Mouse (Mus musculus) MEL (cell line): ENCODE data around the gene Sgsm2. TPM values are rescaled to one million over a fixed set of nuclear protein-coding genes. Genes with fewer than 3 reads are reported as not detected.

Source experiments
- DNase-seq: peaks from one replicate; pipeline ENCODE4 v3.0.0; 2011; ENCODE audit warnings: low read depth, low spot score
- H3K27ac ChIP-seq: 2 replicates; pipeline ENCODE4 v1.5.1; 2012; ENCODE audit warnings: low read depth, mild to moderate bottlenecking, control low read depth, low read length, moderate library complexity; ENCODE audit not compliant: control insufficient read depth
- H3K27me3 ChIP-seq, 2 experiments: fragments of 150-350 bp in 1 of 2; sonication (generic) in 1 of 2; 2 replicates each; pipeline ENCODE4 v1.6.1; 2012; ENCODE audit warnings: low read length in 2 of 2, mild to moderate bottlenecking in 2 of 2, improper control_type of control experiment in 1 of 2, moderate library complexity in 1 of 2; ENCODE audit not compliant: insufficient read depth in 2 of 2, control insufficient read depth in 1 of 2
- H3K36me3 ChIP-seq, 2 experiments: 2 replicates each; pipeline ENCODE4 v1.6.1; 2012 to 2014; ENCODE audit warnings: low read length in 2 of 2, improper control_type of control experiment in 1 of 2, inconsistent platforms in 1 of 2, mild to moderate bottlenecking in 1 of 2; ENCODE audit not compliant: insufficient read depth in 2 of 2, control insufficient read depth in 1 of 2
- H3K4me1 ChIP-seq, 2 experiments: fragments of 150-350 bp in 1 of 2; sonication (generic) in 1 of 2; 2 replicates each; pipeline ENCODE4 v1.6.1; 2012; ENCODE audit warnings: low read length in 2 of 2, improper control_type of control experiment in 1 of 2, mild to moderate bottlenecking in 1 of 2; ENCODE audit not compliant: insufficient read depth in 2 of 2, control insufficient read depth in 1 of 2
- H3K4me3 ChIP-seq, 2 experiments: fragments of 150-350 bp in 1 of 2; sonication (generic) in 1 of 2; 2 replicates each; pipeline ENCODE4 v1.5.1; 2012; ENCODE audit warnings: low read depth in 2 of 2, low read length in 2 of 2, mild to moderate bottlenecking in 2 of 2, moderate library complexity in 2 of 2, control low read depth in 1 of 2, improper control_type of control experiment in 1 of 2; ENCODE audit not compliant: control insufficient read depth in 1 of 2, insufficient read depth in 1 of 2
- H3K79me2 ChIP-seq: 2 replicates; pipeline ENCODE4 v1.6.1; 2012; ENCODE audit warnings: mild to moderate bottlenecking, low read length, moderate library complexity; ENCODE audit not compliant: control insufficient read depth, poor library complexity, insufficient read depth
- H3K9ac ChIP-seq: 2 replicates; pipeline ENCODE4 v1.6.1; 2012; ENCODE audit warnings: low read depth, mild to moderate bottlenecking, control low read depth, low read length, moderate library complexity; ENCODE audit not compliant: control insufficient read depth, poor library complexity, severe bottlenecking
- H3K9me3 ChIP-seq: fragments of 150-350 bp; sonication (generic); replicated peaks from 2 replicates; pipeline ENCODE4 v1.6.1; 2012; ENCODE audit warnings: mild to moderate bottlenecking, low read length, improper control_type of control experiment, moderate library complexity; ENCODE audit not compliant: insufficient read depth
- CHD2 ChIP-seq: IDR thresholded peaks from 2 replicates; pipeline ENCODE4 v1.6.1; 2011; ENCODE audit warnings: low read length, improper control_type of control experiment
- EP300 ChIP-seq, 2 experiments: IDR thresholded peaks; 2 replicates each; pipeline ENCODE4 v1.6.1; 2011; ENCODE audit warnings: improper control_type of control experiment in 2 of 2, low read length in 2 of 2, low read depth in 1 of 2, mild to moderate bottlenecking in 1 of 2
- GATA1 ChIP-seq: IDR thresholded peaks from 2 replicates; pipeline ENCODE4 v1.6.1; 2011; ENCODE audit warnings: low read depth, low read length, improper control_type of control experiment
- MAZ ChIP-seq: IDR thresholded peaks from 2 replicates; pipeline ENCODE4 v1.6.1; 2012; ENCODE audit warnings: low read depth, mild to moderate bottlenecking, inconsistent platforms, low read length, improper control_type of control experiment
- MXI1 ChIP-seq: IDR thresholded peaks from 2 replicates; pipeline ENCODE4 v1.6.1; 2011; ENCODE audit warnings: mild to moderate bottlenecking, low read depth, low read length, improper control_type of control experiment
- NRF1 ChIP-seq: IDR thresholded peaks from 2 replicates; pipeline ENCODE4 v1.6.1; 2014; ENCODE audit warnings: low read depth, mild to moderate bottlenecking, inconsistent platforms, low read length, improper control_type of control experiment, moderate library complexity; ENCODE audit not compliant: poor library complexity, insufficient read depth, severe bottlenecking
- POLR2AphosphoS2 ChIP-seq: IDR thresholded peaks from 2 replicates; pipeline ENCODE4 v1.6.1; 2011; ENCODE audit warnings: low read length, improper control_type of control experiment
- SIN3A ChIP-seq: IDR thresholded peaks from 2 replicates; pipeline ENCODE4 v1.6.1; 2012; ENCODE audit warnings: low read length, improper control_type of control experiment, inconsistent platforms
- SMC3 ChIP-seq: IDR thresholded peaks from 2 replicates; pipeline ENCODE4 v1.6.1; 2011; ENCODE audit warnings: low read depth, low read length, improper control_type of control experiment
- TBP ChIP-seq: IDR thresholded peaks from 2 replicates; pipeline ENCODE4 v1.8.0; 2011; ENCODE audit warnings: low read depth, low read length, improper control_type of control experiment
- TCF12 ChIP-seq: IDR thresholded peaks from 2 replicates; pipeline ENCODE4 v1.6.1; 2014; ENCODE audit warnings: low read depth, mild to moderate bottlenecking, inconsistent platforms, low read length, improper control_type of control experiment, moderate library complexity
- ZC3H11A ChIP-seq: IDR thresholded peaks from 2 replicates; pipeline ENCODE4 v1.6.1; 2012; ENCODE audit warnings: low read depth, mild to moderate bottlenecking, inconsistent platforms, low read length, improper control_type of control experiment
- polyA plus RNA-seq, 2 experiments: library from polyadenylated mRNA; stranded (reverse) in 1 of 2; unstranded in 1 of 2; fragments of >175 nt in 1 of 2; fragments of >200 nt in 1 of 2; gene quantifications; 2 replicates each; pipeline versions ENCODE4 v1.2.1 to v1.2.4; 2012; ENCODE audit warnings: low replicate concordance in 2 of 2, low read depth in 1 of 2; ENCODE audit not compliant: insufficient read length in 2 of 2, insufficient read depth in 1 of 2, missing spikeins in 1 of 2
- total RNA-seq: library from RNA; depleted of rRNA; stranded (reverse); fragments of 300-350 nt; gene quantifications from 2 replicates; pipeline ENCODE4 v1.2.3, GENCODE M21; 2012; rRNA removed

The Sgsm2 gene
- total and polyA plus RNA-seq, 3 experiments, result 7.2 to 15.1 TPM; not detected in 1

GRCm38 (mm10) chr11:74800658-74801057 lies 96.2 kb downstream of the Sgsm2 start:
- Histone ChIP-seq H3K36me3 (peaks cover 25 to 55% of the 10 kb centered on the region in 2 experiments), H3K4me1 (peaks cover 9 to 14% of the 10 kb centered on the region in 2 experiments), H3K79me2 (peaks cover 3% of the 10 kb centered on the region), H3K27me3 (no peaks in the 10 kb centered on the region), H3K9ac (peak overlapping the region; percentile 2; the same call in 1 of the 2 replicates), H3K27ac (peak overlapping the region; percentile 34), H3K4me3 (no peak overlapping the region), H3K9me3 (no peaks in the 10 kb centered on the region)
- TF ChIP-seq MXI1, result peak; percentile 72
- TF ChIP-seq ZC3H11A, result no peak
- no peak for TF ChIP-seq MAZ
- peak; percentile 80 for TF ChIP-seq GATA1
- peak; percentile 63 for TF ChIP-seq SIN3A
- no peak for TF ChIP-seq NRF1
- peak; percentile 42; the same call in 1 of the 2 replicates for TF ChIP-seq POLR2AphosphoS2
- no peak for TF ChIP-seq SMC3
- TF ChIP-seq TCF12, result no peak
- no peak for TF ChIP-seq TBP
- peak; percentile 59 to 76 for TF ChIP-seq EP300 (IDR thresholded peaks at IDR 0.05; ENCODE audit: low read depth in 1 of 2, low read length in 2 of 2)
- TF ChIP-seq CHD2, result no peak
- peak; percentile 74 for DNase-seq

Other genes with a start within 250 kb of the Sgsm2 start
- 107 and 115 TPM in 2 replicates for gene Cluh, start 247.6 kb downstream of the Sgsm2 start, total RNA-seq
- gene Cluh, start 247.6 kb downstream of the Sgsm2 start, polyA plus RNA-seq, result 100 to 1,000 TPM in 1 of 2 experiments, 10 to 100 TPM in 1; 53.8 to 135 TPM
- 65.8 and 67.4 TPM in 2 replicates for gene Pafah1b1, start 172.4 kb downstream of the Sgsm2 start, total RNA-seq
- 10 to 100 TPM in 1 of 2 experiments, not detected in 1; 54.5 TPM for gene Pafah1b1, start 172.4 kb downstream of the Sgsm2 start, polyA plus RNA-seq
- gene Mettl16, start 126.2 kb downstream of the Sgsm2 start, total RNA-seq, result 110 and 116 TPM in 2 replicates
- 10 to 100 TPM in 1 of 2 experiments, not detected in 1; 76.3 TPM for gene Mettl16, start 126.2 kb downstream of the Sgsm2 start, polyA plus RNA-seq
- 5.8 and 7.7 TPM in 2 replicates for gene Mnt, start 66.1 kb downstream of the Sgsm2 start, total RNA-seq
- 10 to 100 TPM in 1 of 2 experiments, not detected in 1; 37.3 TPM for gene Mnt, start 66.1 kb downstream of the Sgsm2 start, polyA plus RNA-seq
- gene Tsr1, start 1.0 kb upstream of the Sgsm2 start, total RNA-seq, result 165 and 178 TPM in 2 replicates
- 100 to 1,000 TPM; 123 to 129 TPM for gene Tsr1, start 1.0 kb upstream of the Sgsm2 start, polyA plus RNA-seq
- 11.6 and 13.6 TPM in 2 replicates for gene Smg6, start 28.8 kb upstream of the Sgsm2 start, total RNA-seq
- 10 to 100 TPM in 1 of 2 experiments, not detected in 1; 19.0 TPM for gene Smg6, start 28.8 kb upstream of the Sgsm2 start, polyA plus RNA-seq
- gene Srr, start 28.9 kb upstream of the Sgsm2 start, total RNA-seq, result 4.1 and 5.2 TPM in 2 replicates
- 1 to 10 TPM in 1 of 2 experiments, not detected in 1; 6.8 TPM for gene Srr, start 28.9 kb upstream of the Sgsm2 start, polyA plus RNA-seq